ENCODE assay signal across 8 mouse cellular contexts in genomic region chr14:25345995-25346394, GRCm38 (mm10).
DNase-seq lines count a peak whose midpoint lies in the region; ATAC-seq and TF ChIP-seq lines count a peak whose summit lies in the region.

No protein-coding gene starts in this region.

- no peaks in the 10 kb centered on the region for H3K4me1 ChIP-seq in liver, postnatal 0 days (ENCODE audit: insufficient read depth)
- peaks cover 2% of the 10 kb centered on the region; the same call in 1 of the 2 replicates for H3K4me1 ChIP-seq in liver, embryonic 11.5 days (replicated peaks; ENCODE audit: control insufficient read depth, insufficient read depth, low read length)
- H3K4me1 ChIP-seq in bone marrow macrophage, adult 2 months (ENCODE audit: control insufficient read depth, insufficient read depth, low read length) = peaks cover 45% of the 10 kb centered on the region
- H3K4me1 ChIP-seq in heart, embryonic 16.5 days (ENCODE audit: control insufficient read depth, insufficient read depth, low read length) = peaks cover 39% of the 10 kb centered on the region

- ATAC-seq in liver, postnatal 0 days = peak; percentile 62
- ATAC-seq in liver, embryonic 11.5 days (replicated peaks; ENCODE audit: low FRiP score) = no peak
- ATAC-seq in heart, embryonic 16.5 days (replicated peaks; ENCODE audit: extremely low read depth, insufficient read depth, low FRiP score) = peak; percentile 72

- no peaks in the 10 kb centered on the region for H3K36me3 ChIP-seq in liver, postnatal 0 days (replicated peaks; ENCODE audit: insufficient read depth, low read length)
- H3K36me3 ChIP-seq in liver, embryonic 11.5 days (ENCODE audit: control insufficient read depth, insufficient read depth, low read length) = no peaks in the 10 kb centered on the region
- no peaks in the 10 kb centered on the region for H3K36me3 ChIP-seq in heart, embryonic 16.5 days (ENCODE audit: control insufficient read depth, insufficient read depth)

- 30% methylated on average over 2 of the region's 2 CpGs for WGBS in liver, postnatal 0 days (ENCODE audit: insufficient replicate concordance)
- 23% methylated on average over 2 of the region's 2 CpGs for WGBS in liver, embryonic 11.5 days
- WGBS in heart, embryonic 16.5 days = 27% methylated on average over 2 of the region's 2 CpGs

- no peak overlapping the region for H3K9ac ChIP-seq in liver, postnatal 0 days (replicated peaks)
- no peak overlapping the region for H3K9ac ChIP-seq in liver, embryonic 11.5 days (ENCODE audit: low read depth, low read length)
- H3K9ac ChIP-seq in heart, embryonic 16.5 days (ENCODE audit: low read length) = no peak overlapping the region

- no peak overlapping the region for H3K4me2 ChIP-seq in liver, postnatal 0 days (ENCODE audit: low read depth, low read length)
- H3K4me2 ChIP-seq in liver, embryonic 11.5 days = no peak overlapping the region
- no peak overlapping the region for H3K4me2 ChIP-seq in heart, embryonic 16.5 days (ENCODE audit: low read depth, low read length)

- no peak for TF ChIP-seq CTCF in liver, postnatal 0 days (IDR thresholded peaks at IDR 0.05; ENCODE audit: low read depth)
- no peak for TF ChIP-seq CTCF in bone marrow macrophage, adult 2 months (IDR thresholded peaks at IDR 0.05; ENCODE audit: low read depth, low read length)

- H3K27ac ChIP-seq in liver, postnatal 0 days (ENCODE audit: low read depth) = no peak overlapping the region
- H3K27ac ChIP-seq in liver, embryonic 11.5 days (ENCODE audit: low read depth, low read length) = no peak overlapping the region
- H3K27ac ChIP-seq in bone marrow macrophage, adult 2 months (ENCODE audit: insufficient read depth, low read depth, low read length) = peak overlapping the region; percentile 66
- H3K27ac ChIP-seq in heart, embryonic 16.5 days (ENCODE audit: low read length) = peak overlapping the region; percentile 40; the same call in 1 of the 2 replicates

- no peaks in the 10 kb centered on the region for H3K9me3 ChIP-seq in liver, postnatal 0 days (ENCODE audit: low read length)
- H3K9me3 ChIP-seq in liver, embryonic 11.5 days (ENCODE audit: control insufficient read depth, low read length) = no peaks in the 10 kb centered on the region
- no peaks in the 10 kb centered on the region for H3K9me3 ChIP-seq in heart, embryonic 16.5 days (replicated peaks; ENCODE audit: control insufficient read depth, low read length)

- TF ChIP-seq POLR2A in bone marrow macrophage, adult 2 months (IDR thresholded peaks at IDR 0.05; ENCODE audit: borderline replicate concordance, low read depth, low read length) = no peak

- peak; percentile 54 for DNase-seq in liver, postnatal 0 days
- DNase-seq in liver, embryonic 11.5 days (ENCODE audit: low spot score) = no peak
- DNase-seq in telencephalon, adult 2 months (ENCODE audit: low read depth, low spot score) = peak; percentile 12
- no peak for DNase-seq in c-Kit-positive CD71-positive TER-119-positive erythroid progenitor cells, embryonic 14.5 days (ENCODE audit: low spot score)
- DNase-seq in left cerebral cortex, adult 18-20 months (ENCODE audit: low spot score in 2 of 2) = no peak
- no peak for DNase-seq in urinary bladder, postnatal 36 days (ENCODE audit: low spot score in 2 of 2)

- no peak for TF ChIP-seq EP300 in liver, postnatal 0 days (IDR thresholded peaks at IDR 0.05; ENCODE audit: low read depth)

- no peak overlapping the region for H3K4me3 ChIP-seq in liver, postnatal 0 days (ENCODE audit: low read depth, low read length)
- no peak overlapping the region for H3K4me3 ChIP-seq in liver, embryonic 11.5 days (ENCODE audit: low read depth, low read length)
- no peak overlapping the region for H3K4me3 ChIP-seq in bone marrow macrophage, adult 2 months (ENCODE audit: insufficient read depth, low read length)
- H3K4me3 ChIP-seq in heart, embryonic 16.5 days (ENCODE audit: low read length) = no peak overlapping the region

- H3K27me3 ChIP-seq in liver, postnatal 0 days (ENCODE audit: insufficient read depth, low read length) = no peaks in the 10 kb centered on the region
- H3K27me3 ChIP-seq in liver, embryonic 11.5 days (replicated peaks; ENCODE audit: control insufficient read depth, insufficient read depth, low read length) = no peaks in the 10 kb centered on the region
- no peaks in the 10 kb centered on the region for H3K27me3 ChIP-seq in heart, embryonic 16.5 days (ENCODE audit: control insufficient read depth, insufficient read depth, low read length)

Comparison
In these comparisons a context has a peak if more than half of its experiments do, and no peak if none do; other contexts are left out.
1. DNase-seq: peak in liver, postnatal 0 days (single experiment) and telencephalon, adult 2 months (single experiment); none in liver, embryonic 11.5 days (single experiment), c-Kit-positive CD71-positive TER-119-positive erythroid progenitor cells, embryonic 14.5 days (single experiment), left cerebral cortex, adult 18-20 months (0 of 2) and urinary bladder, postnatal 36 days (0 of 2).
2. H3K27ac ChIP-seq: peak in bone marrow macrophage, adult 2 months (single experiment) and heart, embryonic 16.5 days (single experiment); none in liver, postnatal 0 days (single experiment) and liver, embryonic 11.5 days (single experiment).